Mouse (Mus musculus) adipocyte (in vitro differentiated cells): ENCODE data around the gene Dmap1.

ENCODE experiments used
- DNase-seq: peaks from one replicate; pipeline ENCODE4 v3.0.0-alpha.2; 2016; ENCODE audit warnings: low spot score

The Dmap1 gene

GRCm38 (mm10) chr4:117655500-117655863, 26.6 kb downstream of the Dmap1 start:
- DNase-seq = no peak

GRCm38 (mm10) chr4:117654703-117655499, 27.2 kb downstream of the Dmap1 start:
- no peak for DNase-seq

- DNase-seq = no peak
Measured at GRCm38 (mm10) chr4:117654016-117654702, 27.9 kb downstream of the Dmap1 start.

- DNase-seq = no peak
Measured at GRCm38 (mm10) chr4:117652727-117653126, 29.3 kb downstream of the Dmap1 start.

- peak; percentile 35 for DNase-seq
Measured at GRCm38 (mm10) chr4:117651626-117652101, 30.4 kb downstream of the Dmap1 start.

GRCm38 (mm10) chr4:117646926-117647755, 34.9 kb downstream of the Dmap1 start:
- DNase-seq = no peak

GRCm38 (mm10) chr4:117646496-117646895, 35.6 kb downstream of the Dmap1 start:
- no peak for DNase-seq

GRCm38 (mm10) chr4:117645859-117646258, 36.2 kb downstream of the Dmap1 start:
- no peak for DNase-seq

GRCm38 (mm10) chr4:117645031-117645435, 37.0 kb downstream of the Dmap1 start:
- DNase-seq = no peak

- DNase-seq = no peak
Measured at GRCm38 (mm10) chr4:117641804-117642203, 40.3 kb downstream of the Dmap1 start.

- DNase-seq = peak; percentile 15
Measured at GRCm38 (mm10) chr4:117640925-117641703, 41.0 kb downstream of the Dmap1 start.

GRCm38 (mm10) chr4:117636891-117637613, 45.0 kb downstream of the Dmap1 start:
- DNase-seq = no peak

- DNase-seq = no peak
Measured at GRCm38 (mm10) chr4:117636152-117636551, 45.9 kb downstream of the Dmap1 start.

- no peak for DNase-seq
Measured at GRCm38 (mm10) chr4:117634642-117635041, 47.4 kb downstream of the Dmap1 start.

- no peak for DNase-seq
Measured at GRCm38 (mm10) chr4:117633527-117633926, 48.5 kb downstream of the Dmap1 start.

- no peak for DNase-seq
Measured at GRCm38 (mm10) chr4:117630053-117630670, 51.9 kb downstream of the Dmap1 start.

GRCm38 (mm10) chr4:117628464-117628863, 53.6 kb downstream of the Dmap1 start:
- DNase-seq = peak; percentile 27
